ENCODE assay signal across 23 mouse cellular contexts in genomic region chr3:99238691-99239090, GRCm38 (mm10). TPM values are rescaled to one million over a fixed set of nuclear protein-coding genes. Genes with fewer than 3 reads are reported as not detected.
A peak's percentile ranks its signal among the peaks of the same experiment; 100 is the strongest.
DNase-seq lines count a peak whose midpoint lies in the region; ATAC-seq lines count a peak whose summit lies in the region.
"Had no signal": no experiment of that assay in that cellular context is flagged by ENCODE, and none has a peak within 500 bp of the region (broad histone marks: within the 10 kb centered on the region; RNA-seq: fewer than 3 reads in every experiment).

No protein-coding gene starts in this region.

- H3K4me1 ChIP-seq in hindbrain, embryonic 11.5 days (replicated peaks; ENCODE audit: control insufficient read depth, insufficient read depth, low read length), result peaks cover 3% of the 10 kb centered on the region
- H3K4me1 ChIP-seq in hindbrain, embryonic 14.5 days (replicated peaks; ENCODE audit: control insufficient read depth, insufficient read depth, low read length), result no peaks in the 10 kb centered on the region
- H3K4me1 ChIP-seq in limb, embryonic 11.5 days (ENCODE audit: control insufficient read depth, insufficient read depth, low read length), result peaks cover 24% of the 10 kb centered on the region

- H3K9me3 ChIP-seq in hindbrain, embryonic 11.5 days (ENCODE audit: control insufficient read depth, low read length), result no peaks in the 10 kb centered on the region
- H3K9me3 ChIP-seq in hindbrain, embryonic 14.5 days (ENCODE audit: control insufficient read depth, low read length), result no peaks in the 10 kb centered on the region
- no peaks in the 10 kb centered on the region for H3K9me3 ChIP-seq in limb, embryonic 11.5 days (ENCODE audit: control insufficient read depth, low read length)
- H3K9me3 ChIP-seq: embryonic facial prominence, embryonic 15.5 days; forebrain, embryonic 12.5 days; heart, embryonic 15.5 days; hindbrain, embryonic 15.5 days had no signal

- ATAC-seq in hindbrain, embryonic 11.5 days (ENCODE audit: low FRiP score), result no peak
- ATAC-seq in hindbrain, embryonic 14.5 days (ENCODE audit: low FRiP score), result no peak
- no peak for ATAC-seq in limb, embryonic 11.5 days (ENCODE audit: insufficient number of reproducible peaks, low FRiP score, low TSS enrichment, low read depth)
- ATAC-seq: CD4-positive, CD25-positive, alpha-beta regulatory T cell, adult 4 months; forebrain, embryonic 16.5 days had no signal

- no peak overlapping the region for H3K4me2 ChIP-seq in hindbrain, embryonic 11.5 days (replicated peaks; ENCODE audit: low read depth, low read length)
- no peak overlapping the region for H3K4me2 ChIP-seq in hindbrain, embryonic 14.5 days (replicated peaks)
- peak overlapping the region; percentile 81; the same call in 1 of the 2 replicates for H3K4me2 ChIP-seq in limb, embryonic 11.5 days (ENCODE audit: low read depth, severe bottlenecking)
- H3K4me2 ChIP-seq: embryonic facial prominence, embryonic 15.5 days; forebrain, embryonic 12.5 days; heart, embryonic 11.5 days; heart, embryonic 15.5 days; hindbrain, embryonic 15.5 days had no signal

- no peak overlapping the region for H3K27ac ChIP-seq in hindbrain, embryonic 11.5 days (ENCODE audit: low read depth, low read length)
- no peak overlapping the region for H3K27ac ChIP-seq in hindbrain, embryonic 14.5 days
- no peak overlapping the region for H3K27ac ChIP-seq in limb, embryonic 11.5 days (replicated peaks; ENCODE audit: low read depth, low read length)
- H3K27ac ChIP-seq: embryonic facial prominence, embryonic 15.5 days; forebrain, embryonic 12.5 days; heart, adult 2 months; heart, embryonic 15.5 days; hindbrain, embryonic 15.5 days had no signal

- H3K9ac ChIP-seq in hindbrain, embryonic 11.5 days (ENCODE audit: low read depth, low read length), result no peak overlapping the region
- H3K9ac ChIP-seq in hindbrain, embryonic 14.5 days, result no peak overlapping the region
- no peak overlapping the region; the same call in 1 of the 2 replicates for H3K9ac ChIP-seq in limb, embryonic 11.5 days (ENCODE audit: low read length)
- H3K9ac ChIP-seq: embryonic facial prominence, embryonic 15.5 days; forebrain, embryonic 12.5 days; heart, embryonic 15.5 days; hindbrain, embryonic 15.5 days had no signal

- DNase-seq in embryo, embryonic 10.5 days (ENCODE audit: low spot score), result peak; percentile 28
- DNase-seq in embryo, embryonic 11 days, result no peak
- peak; percentile 48 for DNase-seq in hindbrain, embryonic 11.5 days (ENCODE audit: low spot score)
- DNase-seq in hindbrain, embryonic 14.5 days (ENCODE audit: low spot score), result no peak
- no peak for DNase-seq in limb, embryonic 11.5 days (ENCODE audit: low spot score)
- DNase-seq in retina, embryonic 14.5 days (ENCODE audit: low spot score), result peak; percentile 13
- DNase-seq in ovary, adult 18-20 months (ENCODE audit: low spot score), result no peak
- DNase-seq in gastrocnemius, postnatal 10 days, result no peak
- DNase-seq: adrenal gland, adult 8-10 months; adrenal gland, postnatal 36 days; B cell, adult 2 months; cerebellum, adult 2 months; gastrocnemius, postnatal 14 days; heart, adult 2 months had no signal

- no peaks in the 10 kb centered on the region for H3K36me3 ChIP-seq in hindbrain, embryonic 11.5 days (ENCODE audit: control insufficient read depth, insufficient read depth, low read length)
- H3K36me3 ChIP-seq in hindbrain, embryonic 14.5 days (replicated peaks; ENCODE audit: control insufficient read depth, insufficient read depth), result no peaks in the 10 kb centered on the region
- no peaks in the 10 kb centered on the region; the same call in 1 of the 2 replicates for H3K36me3 ChIP-seq in limb, embryonic 11.5 days (ENCODE audit: control insufficient read depth, insufficient read depth, low read length)
- H3K36me3 ChIP-seq: embryonic facial prominence, embryonic 15.5 days; forebrain, embryonic 12.5 days; G1E; heart, embryonic 15.5 days; hindbrain, embryonic 15.5 days had no signal

- no peak overlapping the region for H3K4me3 ChIP-seq in hindbrain, embryonic 11.5 days (ENCODE audit: low read depth, low read length)
- no peak overlapping the region for H3K4me3 ChIP-seq in hindbrain, embryonic 14.5 days (replicated peaks; ENCODE audit: low read length)
- H3K4me3 ChIP-seq in limb, embryonic 11.5 days (ENCODE audit: low read depth, low read length), result no peak overlapping the region
- H3K4me3 ChIP-seq: embryonic facial prominence, embryonic 15.5 days; erythroblast, embryonic 14.5 days; forebrain, embryonic 12.5 days; heart, adult 2 months; heart, embryonic 15.5 days; hindbrain, embryonic 15.5 days had no signal

- peaks cover 94% of the 10 kb centered on the region for H3K27me3 ChIP-seq in hindbrain, embryonic 11.5 days (ENCODE audit: control insufficient read depth, insufficient read depth, low read length)
- peaks cover 99% of the 10 kb centered on the region for H3K27me3 ChIP-seq in hindbrain, embryonic 14.5 days (ENCODE audit: control insufficient read depth, insufficient read depth, low read length)
- H3K27me3 ChIP-seq in limb, embryonic 11.5 days (ENCODE audit: control insufficient read depth, insufficient read depth, low read length), result peaks cover 8% of the 10 kb centered on the region; the same call in 1 of the 2 replicates

- WGBS in hindbrain, embryonic 11.5 days, result 5% methylated on average over 1 of the region's 1 CpGs
- WGBS in hindbrain, embryonic 14.5 days, result 6% methylated on average over 1 of the region's 1 CpGs
- 11% methylated on average over 1 of the region's 1 CpGs for WGBS in limb, embryonic 11.5 days

RNA-seq across cellular contexts. Expression of gene Tbx15, which starts 1.5 kb away (rescaled TPM):
- 4.2 and 4.9 TPM in 2 replicates for polyA plus RNA-seq in hindbrain, embryonic 11.5 days (2014; fragmentation: Nextera tagmentation; extraction: Ambion mirVana)
- 0.32 and 0.82 TPM in 2 replicates for polyA plus RNA-seq in hindbrain, embryonic 14.5 days (2014; fragmentation: Nextera tagmentation; extraction: Ambion mirVana)
- polyA plus RNA-seq in limb, embryonic 11.5 days (2014; fragmentation: Nextera tagmentation; extraction: Ambion mirVana), result 50.7 and 55.2 TPM in 2 replicates
- total RNA-seq in gastrocnemius, postnatal 10 days (2021), result 100 to 1,000 TPM; 102 to 118 TPM
- polyA plus RNA-seq: CD4-positive, CD25-positive, alpha-beta regulatory T cell, adult 4 months; erythroblast, embryonic 14.5 days; G1E had no signal

Comparison
In these comparisons a context has a peak if more than half of its experiments do, and no peak if none do; other contexts are left out.
1. DNase-seq: peak in embryo, embryonic 10.5 days (single experiment), hindbrain, embryonic 11.5 days (single experiment) and retina, embryonic 14.5 days (single experiment); none in embryo, embryonic 11 days (single experiment), hindbrain, embryonic 14.5 days (single experiment), limb, embryonic 11.5 days (single experiment), ovary, adult 18-20 months (single experiment) and gastrocnemius, postnatal 10 days (single experiment).